Mouse (Mus musculus) thymus, postnatal 0 days (tissue): ENCODE measurements around the gene Rnf11. TPM values are rescaled to one million over a fixed set of nuclear protein-coding genes. Genes with fewer than 3 reads are reported as not detected.

Experiments used
- DNase-seq: peaks from one replicate; pipeline ENCODE4 v3.0.0-alpha.2; 2015; ENCODE audit warnings: low spot score
- polyA plus RNA-seq: library from polyadenylated mRNA; unstranded; fragments of >200 nt; fragmentation: Nextera tagmentation; extraction: Ambion mirVana; gene quantifications from 2 replicates; pipeline ENCODE4 v1.2.1, GENCODE M21; 2015

Gene Rnf11
- polyA plus RNA-seq = 24.6 and 26.5 TPM in 2 replicates

DNA sequence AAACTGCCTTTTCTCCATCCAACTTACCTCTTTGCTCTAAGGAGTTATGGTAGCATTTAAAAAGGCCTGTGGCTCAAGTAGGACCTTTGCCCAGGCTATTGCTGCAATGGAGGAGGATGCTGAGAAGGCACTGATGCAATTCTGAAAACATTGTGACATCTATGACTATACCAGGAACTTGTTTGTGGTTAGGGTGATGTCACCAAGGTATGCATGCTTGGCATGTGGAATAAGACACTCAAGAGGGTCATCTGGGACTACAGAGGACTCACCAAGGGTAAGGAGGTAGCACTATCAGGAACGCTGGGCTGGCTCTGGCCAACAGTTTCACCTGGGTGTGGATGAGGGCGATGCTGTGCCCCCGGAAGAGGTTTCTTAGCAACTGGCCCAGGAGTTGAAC lies at the start of gene Rnf11:
Gene Rnf11 (minus strand): TSS at position 108 of the 400 bp plus-strand sequence.
- no peak for DNase-seq

DNA sequence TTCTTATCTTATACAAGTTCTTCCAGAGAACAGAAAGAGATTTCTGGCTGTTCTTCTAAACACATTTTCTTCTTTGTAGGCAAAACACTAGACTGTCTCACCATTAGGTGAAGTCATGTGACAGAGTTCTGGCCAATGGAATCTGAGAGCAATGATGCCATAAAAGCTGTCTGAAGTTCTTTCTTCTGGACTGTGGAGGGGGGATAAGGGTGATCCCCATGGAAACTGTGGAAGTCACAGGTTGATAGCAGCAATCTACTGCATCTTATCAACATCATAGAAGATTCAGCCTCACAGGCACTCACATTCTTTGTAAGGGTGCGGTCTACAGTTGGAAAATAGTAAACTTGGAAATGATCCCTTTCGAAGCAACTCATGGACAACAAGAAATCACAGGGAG lies 46.6 kb upstream of the Rnf11 start, which contains the start of gene 4930522H14Rik:
Gene 4930522H14Rik (minus strand): TSS at position 187 of the 400 bp plus-strand sequence.
- DNase-seq = no peak

DNA sequence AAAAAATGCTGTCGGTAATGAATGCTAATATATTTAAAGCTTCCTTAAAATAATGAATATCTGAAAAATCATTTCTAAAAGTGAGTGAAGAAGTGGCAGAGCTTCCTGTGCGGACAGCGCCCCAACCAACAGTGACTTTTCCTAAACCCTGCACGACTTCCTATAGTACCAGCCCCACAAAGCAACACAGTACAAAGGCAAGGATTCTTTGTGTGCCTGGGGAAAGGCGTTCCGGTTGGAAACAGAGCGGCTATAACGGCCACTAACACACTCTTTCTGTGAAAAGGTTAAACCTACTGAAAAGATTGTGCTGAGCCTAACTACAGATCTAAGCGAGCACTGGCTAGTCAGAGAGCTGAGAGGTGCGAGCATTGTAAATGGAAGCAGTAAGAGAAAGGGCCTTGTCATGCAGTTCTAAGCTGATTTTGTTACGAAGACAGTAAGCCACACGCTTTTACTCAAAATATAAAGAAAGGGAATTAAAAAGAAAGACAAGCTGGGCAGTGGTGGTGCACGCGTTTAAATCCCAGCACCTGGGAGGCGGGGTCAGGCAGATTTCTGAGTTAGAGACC lies 45.8 kb upstream of the Rnf11 start:
- DNase-seq = no peak

DNA sequence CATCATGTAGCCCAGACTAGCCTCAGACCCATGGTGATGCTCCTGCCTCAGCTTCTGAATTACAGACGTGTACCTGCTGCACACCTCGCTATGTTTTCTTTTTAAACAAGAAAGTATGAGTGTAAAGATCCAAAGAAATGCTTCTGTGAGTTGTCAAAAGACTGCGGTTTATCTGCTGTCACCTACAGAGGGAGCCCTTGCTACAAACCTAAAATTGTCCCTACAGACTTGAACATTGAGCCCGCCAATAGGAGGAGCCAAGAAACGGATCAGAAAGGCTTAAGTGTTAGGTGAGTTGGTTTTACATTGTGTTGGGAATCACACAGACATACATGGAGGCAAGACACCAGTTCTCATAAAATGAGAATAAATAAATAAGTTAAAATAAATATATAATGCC lies 20.4 kb upstream of the Rnf11 start:
- DNase-seq = peak; percentile 76

DNA sequence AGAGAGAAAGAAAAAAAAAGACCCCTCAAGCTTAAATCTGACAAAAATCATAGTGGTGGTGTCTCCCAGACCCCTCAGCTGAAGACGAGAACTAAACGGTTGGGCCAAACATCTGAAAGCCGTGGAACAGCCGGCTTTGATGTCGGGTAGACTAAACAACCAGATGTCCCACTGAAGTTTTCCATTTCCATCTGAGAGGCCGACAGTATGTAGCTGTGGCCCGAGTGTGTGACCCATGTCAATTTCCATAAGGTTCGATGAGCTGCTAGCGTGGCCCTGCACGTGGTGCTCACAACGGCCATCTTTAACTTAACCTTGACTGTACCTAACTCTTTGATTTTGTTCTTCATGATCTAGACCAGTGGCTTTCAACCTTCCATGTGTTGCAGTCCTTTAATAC lies 13.9 kb upstream of the Rnf11 start:
- DNase-seq = no peak

DNA sequence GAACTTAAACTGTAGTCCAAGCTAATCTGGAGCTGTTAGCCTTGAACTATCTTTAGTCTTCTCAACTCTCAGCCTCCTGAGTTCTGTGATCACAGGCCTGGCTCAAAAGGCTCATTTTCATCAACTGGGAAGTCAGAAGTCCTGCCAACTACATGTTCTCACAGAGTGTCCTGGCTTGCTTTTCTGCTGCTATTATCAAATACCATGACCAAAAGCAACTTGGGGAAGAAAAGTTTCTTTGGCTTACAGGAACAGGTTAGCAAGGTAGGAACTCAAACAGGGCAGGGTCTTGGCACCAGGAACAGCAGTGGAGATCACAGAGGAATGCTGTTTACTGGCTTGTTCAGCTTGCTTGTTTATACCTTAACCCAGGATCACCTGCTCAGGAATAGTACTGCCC lies 9.1 kb upstream of the Rnf11 start:
- DNase-seq = no peak

DNA sequence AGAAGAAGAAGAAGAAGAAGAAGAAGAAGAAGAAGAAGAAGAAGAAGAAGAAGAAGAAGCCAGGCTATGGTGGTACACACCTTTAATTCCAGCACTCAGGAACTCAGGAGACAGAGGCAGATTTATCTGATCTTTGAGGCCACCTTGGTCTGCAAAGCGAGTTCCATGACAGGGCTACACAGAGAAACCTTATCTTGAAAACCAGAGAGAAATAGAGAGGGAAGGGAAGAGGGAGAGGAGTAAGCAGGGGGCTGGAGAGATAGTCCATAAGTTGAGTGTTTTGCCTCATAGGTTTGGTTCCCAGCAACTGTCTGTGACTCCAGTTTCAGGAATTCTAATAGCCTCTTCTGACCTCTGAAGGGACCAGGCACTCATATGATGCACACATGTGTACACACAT lies 4.3 kb upstream of the Rnf11 start:
- no peak for DNase-seq

DNA sequence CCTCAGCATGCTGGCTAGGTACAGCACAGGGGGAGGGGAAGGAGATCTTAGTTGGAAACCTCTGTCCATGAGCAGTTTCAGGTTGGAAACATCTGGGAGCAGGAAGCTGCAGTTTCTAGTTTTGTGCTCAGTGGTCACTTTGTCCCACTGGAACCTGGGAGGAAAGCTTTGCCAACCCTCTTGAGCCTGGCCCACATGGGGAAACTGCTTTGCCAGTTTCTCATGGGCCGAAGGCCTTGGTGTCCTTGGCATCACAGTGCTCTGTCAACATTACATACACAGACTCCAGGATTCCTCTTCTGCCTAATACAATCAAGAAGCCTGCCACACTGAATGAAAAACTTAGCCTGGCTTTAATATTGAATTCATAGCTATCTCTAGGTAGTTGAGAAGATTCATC lies 1.8 kb downstream of the Rnf11 start:
- no peak for DNase-seq

DNA sequence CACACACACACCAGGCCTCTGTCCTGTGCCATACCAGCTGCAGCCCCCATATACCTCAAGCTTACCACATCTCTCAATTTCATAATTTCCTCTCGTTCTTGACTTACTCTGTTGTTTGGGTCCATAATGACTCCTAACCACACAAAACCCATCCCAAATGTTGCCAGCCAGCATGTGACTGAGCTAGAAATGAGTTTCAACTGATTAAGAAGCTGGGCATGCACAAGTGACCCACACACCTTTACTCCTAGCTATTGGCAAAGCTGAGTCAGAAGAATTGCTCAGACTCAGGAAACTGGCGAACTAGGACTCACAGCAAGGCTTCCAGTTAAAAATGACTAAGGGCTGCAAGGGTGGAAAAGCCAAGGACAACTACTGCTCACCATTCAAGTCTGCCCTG lies 3.1 kb downstream of the Rnf11 start:
- DNase-seq = no peak

DNA sequence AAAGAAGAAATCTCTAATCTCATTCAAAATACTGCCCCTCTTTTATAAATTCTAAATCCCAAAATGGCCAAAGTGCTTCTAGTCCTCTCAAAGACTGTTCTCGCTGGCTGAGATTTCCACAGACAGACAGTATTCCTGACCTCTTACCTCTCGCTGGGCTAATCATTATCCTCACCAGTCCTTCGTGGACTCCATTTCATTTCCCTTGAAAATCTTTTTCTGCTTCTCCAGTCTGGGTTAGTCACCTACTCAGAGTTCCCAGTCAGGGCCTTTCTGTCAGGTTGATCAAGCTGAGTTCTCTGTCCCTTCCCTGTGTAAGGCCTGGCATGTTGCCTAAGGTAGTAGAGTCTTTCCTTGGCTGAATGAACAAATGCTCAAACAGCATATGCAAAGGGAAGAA lies 7.1 kb downstream of the Rnf11 start:
- DNase-seq = no peak

DNA sequence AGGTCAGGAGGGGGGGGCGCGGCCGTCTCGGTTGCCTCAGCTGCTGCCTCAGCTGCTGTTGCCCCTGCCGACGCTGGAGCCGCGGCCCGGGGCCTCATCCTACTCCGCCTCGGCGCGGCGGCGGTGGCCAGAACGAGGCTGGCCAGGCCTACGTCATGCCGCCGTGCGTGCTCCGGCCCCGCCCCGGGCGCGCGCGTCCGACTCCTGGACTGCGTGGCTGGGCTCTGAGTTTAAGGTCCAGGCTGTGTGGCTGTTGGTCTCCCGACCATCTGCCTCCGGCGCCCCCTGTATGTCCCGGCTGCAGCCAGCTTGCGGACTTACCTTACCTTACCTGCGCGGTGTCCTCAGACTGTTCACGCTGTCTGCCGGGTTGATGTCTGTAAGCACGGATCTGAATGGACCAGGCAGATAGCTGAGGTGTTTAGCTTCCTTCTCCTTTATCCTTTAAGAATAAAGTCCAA lies 7.9 kb downstream of the Rnf11 start:
- DNase-seq = peak; percentile 72

DNA sequence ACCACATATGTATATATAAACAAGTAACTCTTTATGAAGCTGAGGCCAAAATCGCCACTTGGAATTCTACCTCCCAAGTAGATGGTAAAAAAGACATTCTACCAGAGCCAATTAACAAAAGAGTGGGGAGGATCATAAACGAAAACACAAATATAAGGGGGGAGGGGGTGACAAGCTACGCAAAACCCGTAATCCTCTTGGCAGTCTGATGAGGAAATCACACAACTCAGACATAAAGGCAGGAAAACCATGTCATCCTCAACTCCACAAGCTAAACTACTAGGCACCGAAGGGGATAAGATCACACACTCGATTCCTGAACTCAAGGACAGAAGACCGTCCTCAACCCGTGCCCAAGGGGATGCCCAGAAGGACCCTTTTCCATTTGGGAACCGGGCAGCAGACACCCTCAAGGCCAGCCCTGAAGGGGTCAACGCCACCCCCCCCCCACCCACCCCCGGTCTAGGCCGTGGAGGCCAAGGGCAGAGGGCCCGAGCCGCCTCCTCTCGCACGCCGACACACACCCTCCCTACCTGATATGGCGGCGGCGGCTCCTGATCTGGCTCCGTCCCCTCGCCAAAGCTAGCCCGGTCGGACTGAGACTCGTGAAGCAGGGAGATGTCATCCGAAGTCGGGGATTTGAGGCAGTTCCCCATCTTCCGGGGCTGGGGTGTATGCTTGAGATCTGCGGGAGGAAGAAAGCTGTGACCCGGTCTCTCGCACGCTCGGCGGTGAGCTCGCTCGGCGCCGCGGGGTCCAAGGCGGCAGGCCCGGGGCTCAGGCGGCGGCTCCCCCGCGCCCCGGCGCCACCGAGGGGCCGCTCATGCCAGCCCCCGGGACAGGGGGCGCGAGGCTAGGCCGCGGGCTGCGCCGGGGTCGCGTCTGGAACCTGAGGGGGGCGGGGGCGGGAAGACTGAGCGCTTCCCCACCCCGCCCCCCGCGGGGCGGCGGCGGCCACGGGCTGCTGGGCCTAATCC lies 8.7 kb downstream of the Rnf11 start:
- DNase-seq = peak; percentile 5

DNA sequence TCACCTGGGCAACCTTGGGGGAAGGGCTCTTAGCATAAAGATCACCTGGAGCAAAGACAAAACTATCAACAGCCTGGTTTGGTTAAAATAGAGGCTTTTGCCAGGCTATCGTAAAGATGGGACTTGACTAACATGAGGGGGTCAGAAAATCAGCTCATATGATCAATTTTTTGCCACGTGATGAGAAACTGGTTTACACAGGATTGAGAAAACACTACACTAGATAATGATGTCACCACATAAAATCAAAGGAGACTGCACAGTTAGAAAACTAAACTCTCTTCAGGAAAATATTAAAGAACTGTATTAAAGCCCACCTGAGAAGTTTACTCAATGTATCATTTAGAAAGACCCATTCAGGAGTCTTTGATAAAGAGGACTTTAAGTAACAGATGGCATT lies 9.4 kb downstream of the Rnf11 start:
- no peak for DNase-seq

DNA sequence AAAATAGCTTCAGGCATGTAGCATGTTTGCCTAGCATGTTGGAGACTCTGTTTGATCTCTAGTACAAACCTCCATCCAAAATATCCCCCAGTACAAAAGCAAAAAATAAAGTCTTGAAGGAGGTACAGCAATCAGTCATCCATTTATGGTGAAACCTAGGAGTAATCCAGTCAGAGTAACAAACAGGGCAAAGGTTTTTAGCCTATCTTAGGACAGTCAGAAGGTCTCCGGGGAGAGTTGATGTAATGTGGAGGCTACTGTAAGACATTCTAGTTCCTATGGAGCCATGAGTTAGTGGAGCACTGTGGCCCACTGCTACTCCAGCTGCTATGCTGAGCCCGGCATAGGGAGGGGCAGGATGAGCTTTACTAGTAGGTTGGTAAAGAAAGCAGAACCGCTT lies 12.0 kb downstream of the Rnf11 start:
- DNase-seq = no peak

DNA sequence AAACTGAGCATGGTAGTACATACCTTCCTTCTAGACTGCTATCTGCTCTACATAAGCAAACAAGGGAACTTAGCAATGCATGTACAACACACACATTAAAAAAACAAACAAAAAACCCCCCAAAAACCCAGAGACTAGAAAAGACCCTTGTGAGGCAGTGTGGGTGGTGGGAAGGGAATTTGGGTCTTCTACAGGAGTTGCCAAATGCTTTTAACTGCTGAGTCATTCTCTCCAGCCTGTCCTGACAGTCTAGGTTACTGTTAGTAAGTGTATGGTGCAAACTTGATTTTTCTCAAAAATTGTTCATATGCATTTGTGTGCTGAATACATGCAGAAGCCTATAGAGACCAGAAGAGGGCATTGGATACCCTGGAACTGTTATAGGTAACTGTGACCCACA lies 12.9 kb downstream of the Rnf11 start:
- DNase-seq = no peak

DNA sequence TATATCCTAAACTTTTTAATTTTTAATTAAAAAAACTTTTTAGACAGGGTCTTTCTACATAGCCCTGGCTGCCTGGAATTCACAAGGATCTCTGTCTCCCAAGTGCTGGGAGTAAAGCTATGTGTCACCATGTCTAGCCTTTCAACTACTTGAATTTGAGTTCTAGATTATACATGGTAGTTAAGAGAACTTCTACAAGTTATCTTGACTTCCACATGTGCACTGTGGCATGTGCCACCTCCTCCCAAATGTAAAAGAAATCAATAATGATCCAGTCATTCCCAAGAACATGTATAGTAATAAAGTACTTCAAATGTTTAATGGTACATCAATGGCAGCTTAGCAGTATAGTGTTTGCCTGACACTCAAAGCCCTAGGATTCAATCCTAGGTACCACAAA lies 16.8 kb downstream of the Rnf11 start:
- DNase-seq = no peak

DNA sequence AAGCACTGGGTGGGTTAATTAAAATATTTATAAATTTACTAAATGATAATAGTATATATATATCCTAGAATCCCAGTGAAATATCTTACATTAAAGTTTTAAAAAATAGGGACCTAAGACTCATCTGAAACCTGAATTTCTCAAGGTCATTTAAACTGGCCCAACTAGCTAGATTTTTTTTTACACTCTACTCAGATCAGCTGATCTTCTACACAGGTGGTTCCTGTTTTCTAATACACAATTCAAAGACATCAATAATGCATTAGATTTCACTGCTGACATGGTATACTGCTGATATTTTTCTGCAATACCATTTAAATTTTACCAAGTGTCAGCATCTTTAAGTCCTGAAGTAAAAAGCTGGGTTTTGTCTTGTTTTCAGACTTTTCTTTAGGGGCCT lies 20.6 kb downstream of the Rnf11 start:
- DNase-seq = no peak

DNA sequence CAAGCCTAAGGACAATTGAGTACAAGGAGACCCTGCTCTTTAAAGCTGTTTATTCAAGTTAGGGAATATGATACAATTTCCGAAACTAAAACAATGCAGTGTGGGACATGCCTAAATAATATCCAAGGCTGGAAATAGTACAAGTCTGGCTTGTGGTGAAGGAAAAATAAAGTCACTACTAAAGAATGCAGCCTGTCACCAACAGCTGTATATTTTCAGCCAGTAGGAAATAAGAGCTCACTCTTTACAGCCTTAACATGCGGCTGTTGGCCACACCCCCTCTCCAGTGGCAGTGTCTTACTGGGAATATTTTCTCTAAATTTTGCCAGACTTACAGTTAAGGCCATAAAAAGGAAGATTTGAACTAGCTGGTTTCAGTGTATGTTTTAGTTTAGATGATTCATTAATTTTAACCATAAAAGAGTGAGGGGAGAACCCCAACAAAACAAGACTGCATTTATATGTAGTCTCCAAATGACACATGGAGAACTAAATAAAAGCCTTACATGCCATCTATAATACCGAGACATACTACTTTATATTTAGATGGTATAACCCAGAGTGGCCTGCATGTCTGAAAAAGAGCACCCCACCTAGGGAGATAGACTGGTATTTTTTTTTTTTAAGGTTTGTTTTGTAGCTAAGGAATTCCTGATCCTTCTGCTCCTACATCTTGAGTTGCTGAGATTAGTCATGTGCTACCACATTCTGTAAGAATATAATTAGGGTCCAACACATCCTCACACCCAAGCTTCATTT lies 23.9 kb downstream of the Rnf11 start:
- DNase-seq = no peak

DNA sequence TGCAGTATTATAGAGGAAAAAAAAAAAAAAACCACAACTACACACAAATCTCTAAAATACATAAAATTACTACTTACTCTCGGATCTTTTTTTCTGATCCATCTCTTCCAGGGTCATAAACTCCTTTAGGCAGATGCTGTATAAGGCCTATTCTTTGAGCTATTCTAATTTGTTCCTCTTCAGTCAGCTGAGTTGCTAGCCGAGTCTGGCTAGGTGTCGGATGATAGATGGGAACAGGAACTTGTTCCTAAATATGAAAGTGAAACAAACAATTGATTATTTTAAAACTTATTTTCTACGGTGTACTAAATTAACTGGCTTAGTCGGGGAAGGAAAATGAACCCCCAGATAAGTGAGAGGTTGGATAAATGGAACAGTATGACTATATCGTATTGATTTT lies 27.7 kb downstream of the Rnf11 start:
- DNase-seq = no peak

DNA sequence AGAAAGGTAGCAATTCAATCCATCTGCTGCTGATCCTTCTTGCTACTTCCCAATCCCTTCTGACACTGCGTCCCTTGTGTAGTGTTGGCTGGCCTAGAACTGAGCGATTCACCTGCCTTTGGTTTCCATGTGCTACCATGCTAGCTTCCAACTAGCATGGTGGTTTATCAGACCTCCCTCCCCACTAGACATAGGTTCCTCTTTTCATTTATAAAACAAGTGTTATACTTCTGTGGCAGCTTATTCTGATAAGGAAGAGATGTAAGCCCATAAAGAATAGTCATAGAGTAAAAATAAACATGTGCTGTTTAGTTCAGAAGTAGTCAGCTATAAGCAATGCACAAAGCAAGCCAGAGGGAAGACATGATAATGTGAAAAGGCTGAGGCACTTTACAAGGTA lies 36.0 kb downstream of the Rnf11 start:
- no peak for DNase-seq

DNA sequence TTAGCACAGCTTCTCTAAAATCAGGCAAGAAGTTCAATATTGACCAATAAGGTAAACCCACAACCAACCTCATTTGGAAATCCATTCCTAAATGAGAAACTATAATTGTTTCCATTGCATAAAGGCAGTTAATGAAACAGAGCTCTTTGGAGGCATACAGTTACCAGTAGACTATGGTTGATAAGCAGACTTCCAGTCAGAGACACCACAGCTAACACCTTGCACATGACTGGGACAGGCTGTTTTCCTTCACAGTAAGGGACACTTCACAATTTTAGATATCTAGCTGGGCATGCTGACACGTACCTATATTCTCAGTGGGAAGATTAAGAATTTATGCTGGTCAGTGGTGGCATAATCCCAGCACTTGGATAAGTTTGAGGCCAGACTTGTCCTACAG lies 38.6 kb downstream of the Rnf11 start:
- DNase-seq = no peak

DNA sequence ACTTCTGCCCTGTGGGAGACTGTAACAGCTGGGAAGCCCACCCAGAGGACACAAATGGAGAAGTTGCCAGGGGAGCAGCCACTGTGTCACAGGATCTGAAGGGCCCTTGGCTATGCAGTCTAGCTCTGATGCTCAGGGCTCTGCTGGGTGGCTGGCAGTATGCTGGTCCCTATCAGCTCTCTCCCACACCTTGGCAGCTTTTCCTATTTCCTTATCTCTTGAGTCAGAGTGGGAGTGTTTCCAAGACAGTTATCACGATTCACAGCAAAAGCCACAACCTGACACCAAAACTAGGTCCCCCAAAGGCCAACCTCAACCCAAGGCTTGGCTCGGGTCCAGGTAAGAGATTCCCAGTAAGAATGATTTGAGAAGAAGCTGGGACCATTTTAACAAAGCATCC lies 39.1 kb downstream of the Rnf11 start:
- DNase-seq = no peak
